Mouse (Mus musculus): ENCODE measurements around the gene Fam161a.

- TF ChIP-seq CTCF (IDR thresholded peaks at IDR 0.05; ENCODE audit: low read depth) (no peak), EP300 (IDR thresholded peaks at IDR 0.05; ENCODE audit: low read depth) (no peak)
Observed at GRCm38 (mm10) chr11:22989786-22990185, 17.5 kb upstream of the Fam161a start.
